Mouse (Mus musculus) thymus, postnatal 10 days (tissue): ENCODE results near the gene Hs1bp3.

Experiments used
- DNase-seq, 2 experiments: peaks; one replicate each; pipeline ENCODE4 v3.0.0; 2021; ENCODE audit warnings: low spot score in 2 of 2

Hs1bp3 gene

GRCm38 (mm10) chr12:8301841-8302431 is 11.3 kb upstream of the Hs1bp3 start, which contains the start of gene Gdf7:
Gene Gdf7, minus strand, starts transcription at chr12:8301954.
- DNase-seq, result no peak

DNA sequence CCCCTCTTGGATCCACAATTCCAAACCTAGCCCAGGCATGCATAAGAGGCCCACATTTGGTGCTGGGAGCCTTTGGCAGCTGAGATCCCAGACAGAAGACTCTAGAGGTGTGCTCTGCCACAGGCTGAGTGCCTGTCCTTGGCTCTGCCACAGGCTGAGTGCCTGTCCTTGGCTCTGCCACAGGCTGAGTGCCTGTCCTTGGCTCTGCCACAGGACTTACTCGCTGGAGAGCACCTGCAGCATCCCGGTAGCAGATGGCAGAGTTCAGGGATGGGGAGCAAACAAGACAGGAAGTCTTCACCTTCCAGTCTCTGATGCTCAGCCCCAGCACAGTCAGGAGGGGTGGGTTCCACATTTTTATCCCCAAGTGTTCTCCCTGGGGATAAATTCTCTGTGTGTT is 8.0 kb upstream of the Hs1bp3 start:
- no peak for DNase-seq

DNA sequence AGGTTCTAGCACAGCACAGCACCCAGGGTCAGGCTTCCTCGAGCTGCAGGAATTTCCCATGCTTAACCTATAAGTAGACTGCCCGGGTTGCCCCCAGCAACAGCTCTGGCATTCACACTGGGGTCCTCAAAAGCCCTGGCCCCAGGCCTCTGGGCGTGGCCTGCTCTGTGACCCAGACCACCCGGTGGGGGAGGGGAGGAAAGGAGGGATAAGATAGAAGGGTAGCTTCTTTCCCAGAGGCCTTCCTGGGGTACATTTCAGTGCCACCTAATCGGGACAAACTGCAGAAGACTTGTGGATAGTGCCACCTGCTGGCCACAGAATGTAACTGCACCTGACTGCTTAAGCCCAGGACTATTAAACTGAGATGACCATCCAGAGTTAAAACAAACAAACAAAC is 6.8 kb upstream of the Hs1bp3 start:
- peak; percentile 23 to 49 for DNase-seq

DNA sequence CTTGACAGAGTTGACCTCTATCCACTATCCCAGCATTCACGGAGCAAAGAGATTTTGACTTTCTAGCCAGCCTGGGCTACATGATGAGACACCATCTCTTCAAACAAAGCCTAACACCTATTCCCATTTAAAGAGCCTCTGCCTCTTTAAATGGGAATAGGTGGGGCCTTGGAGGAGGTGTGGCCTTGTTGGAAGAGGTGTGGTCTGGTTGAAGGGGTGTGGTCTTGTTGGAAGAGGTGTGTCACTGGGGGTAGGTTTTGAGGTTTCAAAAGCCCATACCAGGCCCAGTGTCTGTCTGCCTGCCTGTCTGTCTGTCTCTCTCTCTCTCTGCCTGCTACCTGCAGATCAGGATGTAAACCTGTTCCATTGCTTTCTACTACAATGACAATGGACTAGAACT is 6.3 kb upstream of the Hs1bp3 start:
- no peak for DNase-seq

DNA sequence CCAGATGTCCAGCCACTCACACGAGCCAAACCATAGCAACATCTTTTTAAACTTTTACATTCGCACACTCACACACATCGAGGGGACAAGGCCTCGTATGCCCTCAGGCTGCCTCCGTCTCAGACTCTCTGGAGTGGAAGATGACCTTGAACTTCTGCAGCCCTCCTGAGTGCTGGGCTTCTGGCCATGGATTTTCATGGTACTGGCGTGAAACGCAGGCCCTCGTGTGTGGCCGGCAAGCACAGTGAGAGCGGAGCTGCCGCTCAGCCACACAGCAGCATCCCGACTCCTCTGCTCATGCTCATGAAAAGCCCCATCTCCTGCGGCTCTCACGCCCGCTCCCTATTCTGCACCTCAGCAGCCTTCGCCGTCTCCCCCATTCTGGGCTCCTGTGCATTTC is 2.2 kb upstream of the Hs1bp3 start:
- no peak for DNase-seq

GRCm38 (mm10) chr12:8312266-8312665 is 966 bp upstream of the Hs1bp3 start:
- DNase-seq, result no peak

DNA sequence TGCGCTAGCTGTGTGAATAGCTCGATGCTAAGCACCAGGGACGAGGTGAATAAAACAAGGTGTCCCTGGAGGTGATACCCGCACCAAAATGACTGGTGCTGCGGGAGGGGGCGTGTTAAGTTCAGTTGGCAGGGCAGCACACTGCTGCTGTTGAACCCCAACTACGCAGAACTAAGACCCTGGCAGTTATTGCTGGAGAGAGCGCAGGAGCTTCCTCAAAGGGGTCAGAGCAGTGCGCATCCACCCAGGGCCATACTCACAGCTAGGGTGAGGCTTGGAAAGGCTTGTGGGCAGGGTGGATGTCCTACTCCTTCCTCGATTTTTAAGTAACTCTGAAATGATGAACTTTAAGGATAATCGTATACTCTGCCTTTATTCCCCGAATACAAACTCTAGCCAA is 541 bp downstream of the Hs1bp3 start:
- no peak for DNase-seq

- no peak for DNase-seq
Observed at GRCm38 (mm10) chr12:8316541-8316940, 3.3 kb downstream of the Hs1bp3 start.

- DNase-seq, result peak; percentile 20 to 69
Observed at GRCm38 (mm10) chr12:8320084-8320713, 7.0 kb downstream of the Hs1bp3 start.

DNA sequence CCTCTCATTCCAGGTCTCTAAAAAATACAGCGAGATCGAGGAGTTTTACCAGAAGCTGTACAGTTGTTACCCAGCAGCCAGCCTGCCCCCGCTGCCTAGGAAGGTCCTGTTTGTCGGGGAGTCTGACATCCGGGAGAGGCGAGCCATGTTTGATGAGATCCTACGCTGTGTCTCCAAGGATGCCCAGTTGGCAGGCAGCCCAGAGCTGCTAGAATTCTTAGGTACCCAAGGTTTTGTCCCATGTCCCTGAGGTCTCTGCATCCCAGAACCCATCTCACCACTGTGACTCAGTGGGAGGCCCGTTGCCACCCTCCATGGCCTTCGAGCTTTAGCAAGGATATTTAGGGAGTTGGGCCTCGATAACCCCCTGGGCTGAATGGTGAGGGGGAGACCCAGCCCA is 8.3 kb downstream of the Hs1bp3 start:
- no peak for DNase-seq

GRCm38 (mm10) chr12:8324086-8324485 is 10.9 kb downstream of the Hs1bp3 start:
- DNase-seq, result no peak

- DNase-seq, result no peak
Observed at GRCm38 (mm10) chr12:8325245-8325942, 12.2 kb downstream of the Hs1bp3 start.

DNA sequence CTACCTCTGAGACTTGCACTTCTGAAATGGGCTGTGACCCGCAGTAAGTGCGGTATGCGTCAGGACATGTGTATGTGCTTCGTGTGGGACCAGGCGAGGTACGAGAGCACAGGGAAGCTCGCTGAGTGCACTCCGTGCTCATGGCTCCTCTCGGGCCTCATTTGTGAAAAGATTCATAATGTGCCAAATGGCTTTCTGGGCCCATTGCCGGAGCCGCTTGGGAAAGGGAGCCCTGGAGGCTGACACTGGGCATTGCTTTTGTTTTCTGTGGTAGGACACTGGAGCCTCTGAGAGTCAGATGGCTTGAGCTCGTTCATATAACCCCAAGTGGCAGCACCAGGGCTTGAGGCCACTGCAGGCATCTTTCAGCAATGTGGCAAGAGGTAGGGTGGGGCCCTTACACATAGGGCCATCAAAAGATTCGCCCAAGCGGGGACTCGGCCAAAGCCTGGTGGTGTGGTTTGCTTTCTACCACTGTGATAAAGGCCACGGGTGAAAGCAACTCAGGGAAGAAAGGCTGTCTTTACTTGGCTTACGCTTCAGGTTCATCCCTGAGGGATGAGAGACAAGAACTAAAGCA is 12.8 kb downstream of the Hs1bp3 start:
- no peak for DNase-seq

GRCm38 (mm10) chr12:8326825-8327674 is 13.8 kb downstream of the Hs1bp3 start:
- peak; percentile 70 to 90 for DNase-seq

DNA sequence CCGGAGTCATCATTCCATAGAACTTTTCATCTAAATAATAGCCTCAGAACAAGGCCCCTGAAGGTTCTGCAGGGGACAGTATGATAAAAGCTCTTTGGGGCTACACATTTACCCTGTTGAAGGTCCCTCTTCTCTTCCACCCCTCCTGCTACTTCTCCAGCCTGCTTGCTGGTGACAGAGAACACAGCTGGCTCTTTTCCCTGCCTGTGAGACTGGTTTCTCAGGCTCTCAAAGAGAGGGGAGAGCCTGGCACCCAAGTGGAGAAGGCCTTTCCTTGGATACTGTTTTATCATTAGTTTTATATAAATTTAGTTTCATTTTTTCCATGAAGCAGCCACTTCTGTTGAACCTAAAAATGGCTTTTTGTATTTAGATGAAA is 14.4 kb downstream of the Hs1bp3 start:
- no peak for DNase-seq

GRCm38 (mm10) chr12:8329236-8329635 is 16.0 kb downstream of the Hs1bp3 start:
- no peak for DNase-seq

DNA sequence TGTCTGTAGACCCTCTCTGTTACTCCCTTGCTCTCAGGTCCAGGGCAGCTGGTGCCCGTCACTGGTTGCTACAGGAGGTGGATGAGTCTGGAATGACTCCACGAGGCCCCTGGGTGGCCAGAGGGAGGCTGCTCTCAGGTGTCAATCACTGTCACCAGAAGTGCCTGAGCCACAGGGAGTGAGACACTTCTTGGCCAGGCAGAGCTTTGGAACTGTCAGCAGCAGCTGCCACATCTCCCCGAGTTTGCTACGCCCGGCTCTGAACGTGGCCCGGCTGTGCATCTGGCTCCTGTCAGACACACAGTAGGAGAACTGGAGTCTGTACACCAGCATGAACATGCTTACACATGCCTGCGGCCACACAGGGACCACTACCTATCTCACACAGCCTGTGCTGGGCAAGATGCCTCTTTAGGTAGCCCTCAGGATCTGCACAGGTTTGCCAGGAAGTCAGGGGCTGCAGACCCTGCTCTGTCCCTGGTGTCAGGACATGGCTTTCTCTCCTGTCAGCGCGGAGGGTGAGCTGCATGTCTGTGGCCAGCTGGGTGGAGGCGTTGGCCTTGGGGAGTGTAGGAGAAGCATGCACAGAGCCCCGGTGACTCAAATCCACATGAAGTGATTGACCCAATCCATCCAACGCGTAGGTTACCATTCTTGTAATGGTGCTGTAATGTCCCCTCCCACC is 18.4 kb downstream of the Hs1bp3 start:
- DNase-seq, result no peak

DNA sequence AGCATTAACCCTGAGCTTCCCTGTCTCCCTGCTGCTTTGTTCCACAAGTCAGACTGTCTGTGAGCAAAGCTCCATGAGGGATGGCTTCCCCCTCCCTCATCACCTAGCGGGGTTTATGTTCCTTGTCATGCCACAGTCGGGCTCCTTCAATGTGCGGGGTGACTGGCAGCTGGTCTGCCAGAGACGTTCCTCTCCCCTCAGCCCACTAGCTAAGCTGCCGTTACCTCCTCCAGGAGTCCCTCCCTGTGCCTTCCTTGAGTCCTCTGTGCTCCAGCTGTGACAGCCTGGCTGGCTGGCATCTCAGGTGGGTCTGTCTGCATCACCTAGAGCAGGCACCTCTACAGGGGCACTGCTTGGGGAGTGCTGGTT is 18.9 kb downstream of the Hs1bp3 start:
- DNase-seq, result no peak

GRCm38 (mm10) chr12:8333617-8334016 is 20.4 kb downstream of the Hs1bp3 start:
- DNase-seq, result no peak

DNA sequence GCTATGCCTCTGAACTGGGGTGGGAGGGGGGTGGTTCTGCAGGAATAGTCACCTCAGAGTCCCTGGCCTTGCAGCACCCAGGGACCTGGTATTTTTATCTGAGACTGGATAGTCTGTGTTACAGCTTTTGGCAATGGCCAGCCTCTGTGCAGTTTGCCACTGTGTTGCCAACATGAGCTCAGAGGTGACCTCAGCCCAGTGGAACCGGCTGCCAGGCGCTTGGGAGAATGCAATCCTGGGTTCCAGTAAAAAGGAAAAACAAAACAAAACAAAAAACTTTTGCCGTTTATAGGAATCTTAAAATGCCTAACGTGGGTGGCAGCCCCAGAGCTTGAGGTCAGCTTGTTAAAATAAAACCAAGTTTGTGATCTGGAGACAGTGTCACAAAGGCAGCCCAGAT is 21.0 kb downstream of the Hs1bp3 start:
- no peak for DNase-seq

- no peak for DNase-seq
Observed at GRCm38 (mm10) chr12:8335503-8335902, 22.3 kb downstream of the Hs1bp3 start.
